Mouse (Mus musculus) urinary bladder, postnatal 4 days (tissue): ENCODE data around the gene Tbpl2.

ENCODE experiments used
- DNase-seq, 2 experiments: peaks; one replicate each; pipeline ENCODE4 v3.0.0; 2021 to 2022; ENCODE audit warnings: low spot score in 2 of 2

The Tbpl2 gene

GRCm38 (mm10) chr2:24096495-24096894, at the start of gene Tbpl2:
TSS of gene Tbpl2 (minus strand) at chr2:24096595.
- DNase-seq: no peak

GRCm38 (mm10) chr2:24134373-24134772, 38.0 kb upstream of the Tbpl2 start:
- no peak for DNase-seq

DNA sequence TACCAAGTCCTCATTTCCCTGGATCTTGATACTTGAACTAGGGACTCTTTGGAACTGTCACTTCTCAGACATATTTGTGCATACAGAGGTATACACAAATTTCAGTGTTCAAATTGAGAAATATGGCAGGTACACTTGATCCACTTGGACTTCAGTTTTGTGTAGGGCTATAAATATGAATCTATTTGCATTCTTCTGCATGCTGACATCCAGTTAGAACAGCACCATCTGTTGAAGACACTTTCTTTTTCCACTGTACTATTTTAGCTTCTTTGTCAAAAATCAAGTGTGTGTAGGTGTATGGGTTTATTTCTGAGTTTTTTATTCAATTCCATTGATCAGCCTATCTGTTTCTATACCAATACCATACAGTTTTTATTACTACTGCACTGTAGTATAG, 12.7 kb upstream of the Tbpl2 start:
- DNase-seq: no peak

- DNase-seq: no peak
Observed at GRCm38 (mm10) chr2:24103619-24104289, 7.4 kb upstream of the Tbpl2 start.

DNA sequence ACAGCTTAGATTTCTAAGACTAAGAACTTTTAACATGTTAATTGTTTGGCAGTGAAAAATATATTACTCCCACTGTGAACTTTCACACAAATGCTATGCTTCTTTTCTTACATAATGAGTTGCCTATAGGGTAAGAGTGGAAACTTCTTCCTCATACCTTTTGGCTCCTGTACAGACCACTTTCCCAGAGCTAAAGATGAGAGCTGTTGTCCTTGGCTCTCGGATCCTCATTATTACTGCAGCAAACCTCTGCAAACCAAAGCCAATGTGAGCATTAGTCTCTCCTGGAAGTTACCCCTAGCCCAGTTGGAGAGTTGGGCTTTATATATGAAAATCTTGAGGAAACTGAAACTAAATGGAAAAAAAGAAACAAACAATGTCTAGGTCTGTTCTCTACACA, 5.5 kb downstream of the Tbpl2 start:
- DNase-seq: no peak

GRCm38 (mm10) chr2:24050459-24050858, 45.9 kb downstream of the Tbpl2 start:
- DNase-seq: no peak

GRCm38 (mm10) chr2:24049344-24049990, 46.9 kb downstream of the Tbpl2 start, which contains the start of gene Hnmt:
TSS of gene Hnmt (minus strand) at chr2:24049394.
- no peak for DNase-seq

DNA sequence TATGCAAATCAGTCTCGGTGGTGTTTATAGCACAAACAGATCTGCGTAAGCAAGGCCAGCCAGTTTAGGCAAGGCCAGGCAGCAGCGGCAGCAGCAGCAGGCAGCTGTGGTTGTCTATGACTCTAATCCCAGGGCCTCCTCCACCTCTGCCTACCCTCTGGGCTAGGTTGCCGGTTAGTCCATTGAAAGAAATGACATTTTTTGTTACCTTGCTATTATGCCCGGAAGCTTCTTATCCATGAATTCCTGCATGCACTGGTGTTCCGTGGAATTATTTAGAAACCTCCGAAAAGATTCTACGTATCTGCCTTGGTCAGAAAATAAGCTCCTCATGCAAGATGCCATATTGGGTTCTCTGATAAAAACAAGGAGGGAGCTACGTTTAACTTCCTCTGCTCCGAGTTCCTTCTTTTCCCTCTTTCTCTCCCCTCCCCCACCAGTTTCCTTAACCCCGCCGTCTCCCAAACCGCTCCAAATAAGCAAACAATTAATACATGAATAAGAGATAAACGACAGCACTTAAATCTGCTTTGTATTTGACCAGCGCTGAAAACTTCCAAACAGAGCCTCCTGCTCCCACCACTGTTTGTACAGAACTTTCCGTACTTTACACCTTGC, 47.8 kb downstream of the Tbpl2 start:
- peak in 1 of 2 experiments; percentile 37 for DNase-seq

DNA sequence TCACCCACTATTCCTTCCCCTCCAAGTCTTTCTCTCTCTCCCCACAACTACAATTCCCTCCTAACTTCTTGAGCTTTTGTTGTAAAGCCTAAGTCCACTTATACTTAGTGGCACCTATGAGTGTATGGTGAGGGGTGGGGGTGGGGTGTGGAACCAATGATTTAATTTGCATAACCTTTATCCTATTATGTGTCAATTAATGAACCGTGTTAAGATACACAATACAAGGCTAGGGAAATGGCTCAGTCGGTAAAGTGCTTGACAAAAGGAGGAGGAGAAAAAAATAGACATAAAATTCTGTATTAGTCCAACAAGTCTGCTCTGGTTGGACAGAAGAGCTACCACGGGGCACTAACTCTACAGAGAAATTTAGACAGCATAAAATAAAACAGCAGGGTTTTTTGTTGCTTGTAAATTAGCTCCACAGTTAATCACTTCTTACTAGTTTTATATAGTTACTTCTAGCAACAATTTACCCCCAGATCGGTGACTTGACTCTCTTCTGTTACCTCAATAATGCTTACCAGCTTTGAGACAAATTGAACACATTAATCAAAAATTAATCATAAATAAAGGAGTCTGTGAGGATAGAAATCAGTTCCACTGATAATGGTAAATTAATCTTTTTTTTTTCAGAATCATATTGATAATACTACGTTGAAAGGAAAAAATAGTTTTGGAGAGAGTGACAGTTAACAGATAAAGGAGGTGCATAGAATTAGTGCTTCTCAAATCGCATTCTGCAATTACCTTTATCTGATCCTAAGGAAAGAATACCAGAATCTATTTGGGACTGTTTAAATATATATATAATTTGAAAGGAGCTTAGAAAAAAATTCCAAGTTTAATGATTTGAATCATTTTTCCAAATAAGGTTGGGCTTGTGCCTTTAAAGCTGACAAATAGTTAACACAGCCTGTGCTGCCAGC, 48.6 kb downstream of the Tbpl2 start:
- DNase-seq: no peak

DNA sequence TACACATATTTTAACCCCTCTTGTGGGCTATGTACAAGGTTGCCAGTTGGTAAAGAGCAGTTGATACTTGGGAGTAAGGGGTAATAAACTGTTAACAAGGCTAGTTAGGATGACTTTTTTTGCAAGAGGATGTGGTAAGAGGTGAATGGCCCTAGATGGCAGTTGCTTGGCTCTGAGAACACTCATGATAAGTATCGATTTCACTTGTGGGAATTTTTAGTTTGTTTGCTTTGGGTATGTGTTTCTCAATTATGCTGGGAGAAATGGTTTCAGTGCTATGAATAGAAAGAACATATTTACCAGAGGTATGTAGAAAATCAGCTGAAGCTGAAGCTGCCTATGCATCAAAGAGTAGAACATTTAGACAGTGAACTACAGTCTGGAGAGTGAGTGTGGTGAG, 53.5 kb downstream of the Tbpl2 start:
- no peak for DNase-seq

DNA sequence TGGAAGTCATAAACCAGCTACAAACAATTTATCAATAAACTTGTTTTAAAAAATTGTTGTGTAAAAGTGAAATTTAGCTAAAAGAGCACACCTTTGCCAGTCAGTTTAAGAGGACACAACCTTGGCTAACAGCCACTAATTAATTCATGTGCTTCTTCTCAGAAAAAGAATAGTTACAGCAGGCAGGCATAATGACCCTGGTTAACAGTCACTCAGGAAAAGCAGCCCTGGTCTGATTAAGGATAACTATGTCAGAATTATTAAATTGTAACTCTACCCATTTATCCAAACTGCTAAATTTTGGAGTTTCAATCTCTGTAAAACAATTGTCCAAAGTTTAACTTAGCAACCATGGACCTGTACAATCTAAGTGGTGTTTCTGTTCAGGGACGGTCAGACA, 55.9 kb downstream of the Tbpl2 start:
- no peak for DNase-seq
